Mouse (Mus musculus): ENCODE data around the gene Fbxo9.

Fbxo9 gene

GRCm38 (mm10) chr9:78070496-78070895, 38.4 kb downstream of the Fbxo9 start:
- no peak for DNase-seq (ENCODE audit: low read depth)

- no peak for DNase-seq (ENCODE audit: low read depth)
These were observed 44.7 kb downstream of the Fbxo9 start for GRCm38 (mm10) chr9:78064121-78064520.

GRCm38 (mm10) chr9:78062392-78062791, 46.5 kb downstream of the Fbxo9 start:
- DNase-seq (ENCODE audit: low read depth), result no peak

GRCm38 (mm10) chr9:78059525-78060120, 49.2 kb downstream of the Fbxo9 start:
- DNase-seq (ENCODE audit: low read depth), result no peak

GRCm38 (mm10) chr9:78054298-78054697, 54.6 kb downstream of the Fbxo9 start:
- no peak for DNase-seq (ENCODE audit: low read depth)

- DNase-seq (ENCODE audit: low read depth), result no peak
These were observed 55.0 kb downstream of the Fbxo9 start for GRCm38 (mm10) chr9:78053821-78054220.

GRCm38 (mm10) chr9:78051677-78052076, 57.2 kb downstream of the Fbxo9 start, which contains the start of gene Gcm1:
Gcm1 (plus strand) TSS chr9:78051924.
- DNase-seq (ENCODE audit: low read depth), result no peak

GRCm38 (mm10) chr9:78050452-78050970, 58.4 kb downstream of the Fbxo9 start:
- DNase-seq (ENCODE audit: low read depth), result no peak

GRCm38 (mm10) chr9:78046755-78047154, 62.1 kb downstream of the Fbxo9 start:
- DNase-seq (ENCODE audit: low read depth), result no peak

- DNase-seq (ENCODE audit: low read depth), result no peak
These were observed 63.7 kb downstream of the Fbxo9 start for GRCm38 (mm10) chr9:78045171-78045570.

- peak; percentile 73 for DNase-seq (ENCODE audit: low read depth)
These were observed 69.9 kb downstream of the Fbxo9 start for GRCm38 (mm10) chr9:78038755-78039489.

GRCm38 (mm10) chr9:78035831-78036230, 73.0 kb downstream of the Fbxo9 start:
- DNase-seq (ENCODE audit: low read depth), result no peak

GRCm38 (mm10) chr9:78035296-78035695, 73.6 kb downstream of the Fbxo9 start:
- DNase-seq (ENCODE audit: low read depth), result no peak

GRCm38 (mm10) chr9:78032930-78033329, 75.9 kb downstream of the Fbxo9 start:
- no peak for DNase-seq (ENCODE audit: low read depth)

Measured in fibroblast of lung, adult 2 months (primary cell).